Mouse (Mus musculus): ENCODE results near the gene Cltb.

GRCm38 (mm10) chr13:54569282-54569681 is 41.9 kb downstream of the Cltb start:
- TF ChIP-seq CTCF (IDR thresholded peaks at IDR 0.05; ENCODE audit: extremely low read depth, insufficient read depth, insufficient read length, insufficient replicate concordance) (no peak), POLR2A (IDR thresholded peaks at IDR 0.05; ENCODE audit: low read depth, low read length) (no peak)
